Mouse (Mus musculus) central nervous system, embryonic 11.5 days (tissue): ENCODE results near the gene Ythdf2. TPM values are rescaled to one million over a fixed set of nuclear protein-coding genes. Genes with fewer than 3 reads are reported as not detected.

Experiments
- polyA plus RNA-seq: library from polyadenylated mRNA; depleted of rRNA; stranded (reverse); fragments of >200 nt; gene quantifications from 2 replicates; pipeline ENCODE4 v1.2.3, GENCODE M21; 2012; rRNA removed

The Ythdf2 gene
- polyA plus RNA-seq: 28.5 and 47.0 TPM in 2 replicates

GRCm38 (mm10) chr4:132211953-132212734 is at the start of gene Ythdf2:
TSS of gene Ythdf2 (minus strand) at chr4:132212303.

GRCm38 (mm10) chr4:132144080-132144841 is 67.8 kb downstream of the Ythdf2 start, which contains the start of gene Oprd1:
TSS of gene Oprd1 (minus strand) at chr4:132144486.

Other genes with a start within 250 kb of the Ythdf2 start
- 0.02 and 0.05 TPM in 2 replicates for gene Gm10300, start 137.6 kb downstream of the Ythdf2 start, polyA plus RNA-seq
- 145 and 147 TPM in 2 replicates for gene Epb41, start 137.0 kb downstream of the Ythdf2 start, polyA plus RNA-seq
- 0.10 and 0.24 TPM in 2 replicates for gene Oprd1, start 67.8 kb downstream of the Ythdf2 start, polyA plus RNA-seq
- 44.4 TPM in 2 replicates for gene Gmeb1, start 49.3 kb upstream of the Ythdf2 start, polyA plus RNA-seq
- 34.5 and 37.4 TPM in 2 replicates for gene Taf12, start 62.1 kb upstream of the Ythdf2 start, polyA plus RNA-seq
- gene Rab42, start 91.1 kb upstream of the Ythdf2 start, polyA plus RNA-seq: 0.28 and 0.57 TPM in 2 replicates
- 30.4 and 36.8 TPM in 2 replicates for gene Trnau1ap, start 117.2 kb upstream of the Ythdf2 start, polyA plus RNA-seq
- 49.4 and 122 TPM in 2 replicates for gene Rcc1, start 141.3 kb upstream of the Ythdf2 start, polyA plus RNA-seq
- 29.7 and 51.3 TPM in 2 replicates for gene Phactr4, start 210.2 kb upstream of the Ythdf2 start, polyA plus RNA-seq